Mouse (Mus musculus): ENCODE measurements around the gene Ap1m2. TPM values are rescaled to one million over a fixed set of nuclear protein-coding genes. Genes with fewer than 3 reads are reported as not detected.
"Not testable (repeated sequence)": the region's sequence is repeated elsewhere in the genome, so short reads cannot be mapped to it uniquely, and the experiment has no call there.

The Ap1m2 gene
- polyA plus RNA-seq, 1 experiment from 2014 or later, result 16.3 TPM

DNA sequence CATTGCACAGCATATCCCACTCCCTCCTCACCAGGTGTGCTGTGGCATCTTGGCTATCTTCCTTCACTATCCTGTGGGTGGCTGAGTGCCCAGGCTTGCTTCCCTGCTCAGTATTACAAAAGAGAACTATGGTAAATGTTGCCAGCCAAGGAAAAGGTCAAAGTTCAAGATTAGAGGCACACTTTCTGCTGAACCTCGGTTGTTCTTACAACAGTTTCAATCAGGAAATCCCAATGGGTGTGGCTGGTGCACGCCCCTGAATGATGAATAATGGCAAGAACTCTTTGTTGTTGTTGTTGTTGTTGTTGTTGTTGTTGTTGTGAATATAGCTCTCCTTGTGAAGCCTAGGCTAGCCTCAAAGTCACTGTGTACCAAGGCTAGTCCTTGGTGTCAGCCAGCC lies 50.3 kb downstream of the Ap1m2 start:
- Histone ChIP-seq H3K9me3 (replicated peaks; ENCODE audit: control insufficient read depth, low read length) (no peaks in the 10 kb centered on the region), H3K36me3 (replicated peaks; ENCODE audit: control insufficient read depth, insufficient read depth, low read depth, low read length) (no peaks in the 10 kb centered on the region), H3K27me3 (ENCODE audit: control insufficient read depth, insufficient read depth, low read length) (no peaks in the 10 kb centered on the region), H3K4me2 (ENCODE audit: low read depth, low read length) (no peak overlapping the region), H3K4me3 (ENCODE audit: low read depth, low read length) (no peak overlapping the region), H3K4me1 (ENCODE audit: control insufficient read depth, insufficient read depth, low read length) (no peaks in the 10 kb centered on the region; the same call in 1 of the 2 replicates), H3K27ac (replicated peaks; ENCODE audit: low read depth, low read length) (no peak overlapping the region), H3K9ac (replicated peaks; ENCODE audit: low read length) (no peak overlapping the region)
- ATAC-seq (replicated peaks; ENCODE audit: insufficient number of reproducible peaks, low FRiP score, low TSS enrichment, low read depth) (no peak), DNase-seq (ENCODE audit: low spot score) (no peak)
- 61% methylated on average over 2 of the region's 2 CpGs for WGBS

DNA sequence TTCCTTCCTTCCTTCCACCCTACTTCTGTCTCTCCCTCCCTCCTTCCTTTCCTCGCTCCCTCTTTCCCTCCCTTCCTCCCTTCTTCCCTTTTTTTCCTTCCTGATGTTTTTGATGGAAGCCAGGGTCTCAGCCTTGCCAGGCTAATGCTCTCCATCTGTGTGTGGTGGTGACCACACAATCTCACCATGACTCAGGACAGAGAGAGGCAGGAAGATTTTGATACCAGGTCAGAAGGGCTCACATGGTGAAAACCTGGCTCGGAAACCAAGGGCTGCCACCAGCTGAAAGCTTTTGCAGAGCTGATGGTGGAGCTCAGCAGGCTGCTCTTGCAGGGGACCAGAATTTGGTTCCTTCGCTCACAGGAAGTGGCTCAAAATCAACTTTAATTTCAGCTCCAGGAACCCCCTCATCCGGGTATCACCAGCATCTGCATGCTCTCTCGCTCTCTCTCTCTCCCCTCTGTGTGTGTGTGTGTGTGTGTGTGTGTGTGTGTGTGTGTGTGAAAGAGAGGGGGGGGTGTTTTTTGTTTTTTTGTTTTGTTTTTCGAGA lies 51.6 kb downstream of the Ap1m2 start:
- DNase-seq (ENCODE audit: low spot score), result no peak
- no peak for ATAC-seq (replicated peaks; ENCODE audit: insufficient number of reproducible peaks, low FRiP score, low TSS enrichment, low read depth)
- H3K9ac ChIP-seq (replicated peaks; ENCODE audit: low read length), result no peak overlapping the region
- no peak overlapping the region for H3K4me2 ChIP-seq (ENCODE audit: low read depth, low read length)
- 69% methylated on average over 6 of the region's 6 CpGs for WGBS
- H3K27me3 ChIP-seq (ENCODE audit: control insufficient read depth, insufficient read depth, low read length), result no peaks in the 10 kb centered on the region
- no peak overlapping the region for H3K27ac ChIP-seq (replicated peaks; ENCODE audit: low read depth, low read length)
- no peaks in the 10 kb centered on the region for H3K36me3 ChIP-seq (replicated peaks; ENCODE audit: control insufficient read depth, insufficient read depth, low read depth, low read length)
- H3K9me3 ChIP-seq (replicated peaks; ENCODE audit: control insufficient read depth, low read length), result no peaks in the 10 kb centered on the region
- no peaks in the 10 kb centered on the region; the same call in 1 of the 2 replicates for H3K4me1 ChIP-seq (ENCODE audit: control insufficient read depth, insufficient read depth, low read length)
- no peak overlapping the region for H3K4me3 ChIP-seq (ENCODE audit: low read depth, low read length)

DNA sequence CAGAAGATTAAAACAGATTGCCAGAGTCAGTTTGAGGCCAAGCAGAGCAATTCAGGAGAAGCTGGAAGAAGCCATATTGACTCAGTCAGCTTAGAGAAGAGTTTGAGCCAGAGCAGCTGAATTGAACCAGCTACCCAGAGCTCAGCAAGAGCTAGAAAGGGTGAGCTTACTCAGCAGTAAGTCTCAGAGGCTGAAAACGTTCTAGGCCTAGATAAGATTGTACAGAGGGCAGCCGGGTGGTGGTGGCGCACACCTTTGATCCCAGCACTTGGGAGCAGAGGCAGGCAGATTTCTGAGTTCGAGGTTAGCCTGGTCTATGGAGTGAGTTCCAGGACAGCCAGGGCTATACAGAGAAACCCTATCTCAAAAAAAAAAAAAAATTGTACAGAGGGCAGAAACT lies 55.8 kb downstream of the Ap1m2 start:
- H3K9me3 ChIP-seq (replicated peaks; ENCODE audit: control insufficient read depth, low read length); DNase-seq (ENCODE audit: low spot score); H3K27ac ChIP-seq (replicated peaks; ENCODE audit: low read depth, low read length); ATAC-seq (replicated peaks; ENCODE audit: insufficient number of reproducible peaks, low FRiP score, low TSS enrichment, low read depth); H3K4me3 ChIP-seq (ENCODE audit: low read depth, low read length); H3K27me3 ChIP-seq (ENCODE audit: control insufficient read depth, insufficient read depth, low read length); H3K4me1 ChIP-seq (ENCODE audit: control insufficient read depth, insufficient read depth, low read length); H3K36me3 ChIP-seq (replicated peaks; ENCODE audit: control insufficient read depth, insufficient read depth, low read depth, low read length); H3K9ac ChIP-seq (replicated peaks; ENCODE audit: low read length); H3K4me2 ChIP-seq (ENCODE audit: low read depth, low read length): not testable (repeated sequence)
- 76% methylated on average over 4 of the region's 4 CpGs for WGBS

DNA sequence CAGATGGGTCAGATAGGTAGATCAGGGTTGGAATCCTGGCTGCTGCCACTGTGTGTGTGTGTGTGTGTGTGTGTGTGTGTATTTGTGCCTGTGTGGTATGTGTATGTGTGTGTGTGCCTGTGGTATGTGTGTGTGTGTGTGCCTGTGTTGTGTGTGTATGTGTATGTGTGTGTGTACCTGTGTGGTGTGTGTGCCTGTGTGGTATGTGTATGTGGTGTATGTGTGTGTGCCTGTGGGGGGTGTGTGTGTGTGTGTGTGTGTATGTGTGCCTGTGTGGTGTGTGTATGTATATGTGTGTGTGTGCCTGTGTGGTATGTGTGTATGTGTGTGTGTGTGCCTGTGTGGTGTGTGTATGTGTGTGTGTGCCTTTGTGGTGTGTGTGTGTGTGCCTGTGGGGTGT lies 57.4 kb downstream of the Ap1m2 start:
- Histone ChIP-seq H3K4me3 (ENCODE audit: low read depth, low read length) (no peak overlapping the region), H3K9me3 (replicated peaks; ENCODE audit: control insufficient read depth, low read length) (no peaks in the 10 kb centered on the region), H3K36me3 (replicated peaks; ENCODE audit: control insufficient read depth, insufficient read depth, low read depth, low read length) (no peaks in the 10 kb centered on the region), H3K4me1 (ENCODE audit: control insufficient read depth, insufficient read depth, low read length) (no peaks in the 10 kb centered on the region), H3K9ac (replicated peaks; ENCODE audit: low read length) (no peak overlapping the region), H3K27ac (replicated peaks; ENCODE audit: low read depth, low read length) (no peak overlapping the region), H3K27me3 (ENCODE audit: control insufficient read depth, insufficient read depth, low read length) (peaks cover 10% of the 10 kb centered on the region), H3K4me2 (ENCODE audit: low read depth, low read length) (no peak overlapping the region)
- DNase-seq (ENCODE audit: low spot score) (no peak), ATAC-seq (replicated peaks; ENCODE audit: insufficient number of reproducible peaks, low FRiP score, low TSS enrichment, low read depth) (no peak)

DNA sequence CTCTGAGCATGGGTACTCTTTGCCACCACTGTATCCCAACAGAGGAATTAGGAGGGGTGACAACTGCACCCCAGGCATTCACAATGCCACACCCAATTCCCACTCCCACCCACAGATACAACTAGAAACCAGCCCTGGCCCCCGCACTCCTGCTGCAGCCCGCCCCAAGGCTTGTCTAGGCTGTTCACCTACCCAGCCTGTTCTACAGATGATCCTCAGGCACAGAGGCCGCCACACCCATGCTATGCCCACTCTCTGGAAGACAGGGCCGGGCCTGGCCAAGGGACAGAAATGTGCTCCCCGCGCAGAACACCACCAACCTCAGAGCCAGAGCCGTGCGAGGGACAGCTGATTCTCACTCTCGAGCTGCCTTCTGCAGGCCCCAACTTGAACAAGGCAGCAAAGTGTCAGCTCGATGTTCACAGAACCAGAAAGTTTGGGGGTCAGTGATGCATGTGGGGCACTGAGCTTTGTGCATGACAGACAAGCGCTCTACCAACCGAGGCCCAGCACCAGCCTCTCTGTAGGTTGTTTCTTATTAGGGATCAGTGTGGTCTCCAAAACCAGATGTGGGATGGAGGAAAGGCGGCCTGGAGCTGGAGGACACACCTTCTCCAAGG lies 60.9 kb downstream of the Ap1m2 start:
- no peak overlapping the region for H3K4me3 ChIP-seq (ENCODE audit: low read depth, low read length)
- peaks cover 3% of the 10 kb centered on the region; the same call in 1 of the 2 replicates for H3K4me1 ChIP-seq (ENCODE audit: control insufficient read depth, insufficient read depth, low read length)
- ATAC-seq (replicated peaks; ENCODE audit: insufficient number of reproducible peaks, low FRiP score, low TSS enrichment, low read depth) (no peak), DNase-seq (ENCODE audit: low spot score) (no peak)
- WGBS, result 67% methylated on average over 13 of the region's 13 CpGs
- no peaks in the 10 kb centered on the region for H3K9me3 ChIP-seq (replicated peaks; ENCODE audit: control insufficient read depth, low read length)
- H3K27me3 ChIP-seq (ENCODE audit: control insufficient read depth, insufficient read depth, low read length), result peaks cover 38% of the 10 kb centered on the region
- no peaks in the 10 kb centered on the region for H3K36me3 ChIP-seq (replicated peaks; ENCODE audit: control insufficient read depth, insufficient read depth, low read depth, low read length)
- H3K27ac ChIP-seq (replicated peaks; ENCODE audit: low read depth, low read length), result no peak overlapping the region
- H3K4me2 ChIP-seq (ENCODE audit: low read depth, low read length), result no peak overlapping the region
- H3K9ac ChIP-seq (replicated peaks; ENCODE audit: low read length), result no peak overlapping the region

DNA sequence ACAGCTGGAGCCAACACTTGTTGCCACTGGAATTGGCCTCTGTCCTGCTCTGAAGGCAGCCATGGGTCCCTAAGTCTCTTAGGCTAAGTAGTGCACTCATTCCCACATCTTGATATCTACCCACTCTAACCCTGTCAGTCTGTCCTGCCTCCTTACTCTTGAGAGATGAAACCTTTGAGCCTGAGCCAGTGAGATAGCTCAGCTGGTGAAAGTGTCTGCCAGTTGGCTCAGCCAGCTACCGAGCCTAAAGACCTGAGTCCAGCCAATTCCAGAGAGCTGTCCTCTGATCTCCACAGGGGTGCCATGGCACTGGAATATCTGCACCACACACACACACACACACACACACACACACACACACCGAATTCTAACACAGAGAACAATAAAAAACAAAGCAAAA lies 61.6 kb downstream of the Ap1m2 start:
- H3K27me3 ChIP-seq (ENCODE audit: control insufficient read depth, insufficient read depth, low read length), result peaks cover 45% of the 10 kb centered on the region
- peaks cover 3% of the 10 kb centered on the region; the same call in 1 of the 2 replicates for H3K4me1 ChIP-seq (ENCODE audit: control insufficient read depth, insufficient read depth, low read length)
- H3K36me3 ChIP-seq (replicated peaks; ENCODE audit: control insufficient read depth, insufficient read depth, low read depth, low read length), result no peaks in the 10 kb centered on the region
- H3K27ac ChIP-seq (replicated peaks; ENCODE audit: low read depth, low read length), result no peak overlapping the region
- H3K4me3 ChIP-seq (ENCODE audit: low read depth, low read length), result no peak overlapping the region
- DNase-seq (ENCODE audit: low spot score) (no peak), ATAC-seq (replicated peaks; ENCODE audit: insufficient number of reproducible peaks, low FRiP score, low TSS enrichment, low read depth) (no peak)
- H3K9ac ChIP-seq (replicated peaks; ENCODE audit: low read length), result no peak overlapping the region
- WGBS, result 56% methylated on average over 2 of the region's 2 CpGs
- no peaks in the 10 kb centered on the region for H3K9me3 ChIP-seq (replicated peaks; ENCODE audit: control insufficient read depth, low read length)
- H3K4me2 ChIP-seq (ENCODE audit: low read depth, low read length), result no peak overlapping the region

DNA sequence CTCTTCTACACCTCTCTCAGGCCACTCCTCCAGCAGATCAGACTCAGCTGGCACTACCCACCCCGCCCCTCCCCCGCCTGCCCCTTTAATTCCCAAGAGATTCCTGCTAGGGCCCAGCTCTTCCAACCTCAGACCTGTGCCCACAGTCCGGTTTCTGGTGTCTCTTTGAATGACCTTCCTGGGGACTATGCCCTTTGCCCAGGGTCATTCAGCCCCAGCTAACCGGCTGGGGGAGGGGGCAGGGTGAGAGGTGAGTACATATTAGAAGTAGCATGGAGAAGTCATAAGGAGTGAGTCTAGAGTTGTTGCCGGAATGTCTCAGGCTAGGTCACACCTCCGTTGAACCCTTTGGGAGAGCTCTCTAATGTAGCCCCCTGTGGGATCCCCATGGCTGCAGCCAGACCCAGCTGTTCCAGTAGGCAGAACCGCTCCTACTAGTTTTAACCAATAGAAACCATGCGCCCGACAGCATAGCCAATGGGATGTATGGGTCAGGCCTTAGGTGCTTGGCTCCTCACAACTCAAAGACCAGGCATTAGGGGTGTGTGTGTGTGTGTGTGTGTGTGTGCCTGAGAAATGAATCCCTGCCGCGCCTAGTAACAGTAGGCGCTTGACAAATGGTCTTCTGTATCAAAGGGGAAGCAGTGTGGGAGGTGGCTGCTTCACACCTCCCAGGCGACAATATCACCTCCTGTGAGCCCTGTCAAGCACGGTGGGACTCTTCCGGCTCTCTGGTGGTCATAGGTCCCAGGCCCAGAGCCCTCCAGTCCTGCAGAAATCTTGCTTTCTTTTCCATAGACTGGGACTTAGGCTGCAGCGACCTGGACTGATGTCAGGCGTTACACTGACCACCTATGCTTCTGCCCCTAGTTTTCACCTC lies 62.3 kb downstream of the Ap1m2 start:
- H3K4me3 ChIP-seq (ENCODE audit: low read depth, low read length), result no peak overlapping the region
- peaks cover 51% of the 10 kb centered on the region for H3K27me3 ChIP-seq (ENCODE audit: control insufficient read depth, insufficient read depth, low read length)
- no peak for ATAC-seq (replicated peaks; ENCODE audit: insufficient number of reproducible peaks, low FRiP score, low TSS enrichment, low read depth)

DNA sequence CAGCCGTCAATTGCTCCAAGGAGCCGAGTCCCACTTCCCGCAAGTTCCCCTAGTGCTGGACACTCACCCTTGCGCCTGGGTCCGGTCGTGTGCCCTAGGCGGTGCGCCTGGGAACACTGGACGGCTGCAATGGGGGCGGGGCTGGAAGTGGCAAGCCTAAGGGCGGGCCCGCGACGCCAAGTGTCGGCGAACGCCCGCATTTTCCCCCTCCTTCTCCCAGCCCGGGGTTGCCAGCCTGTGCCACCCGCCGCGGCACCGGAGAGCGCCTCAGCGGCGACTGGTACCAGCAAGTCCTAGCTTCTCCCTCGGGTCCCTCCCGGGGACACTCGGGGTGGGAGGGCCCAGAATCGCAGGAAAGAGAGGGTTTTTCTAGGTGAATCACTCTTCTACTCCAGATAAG lies 63.8 kb downstream of the Ap1m2 start, which contains the start of gene S1pr5:
Gene S1pr5 (minus strand): TSS at position 118 of the 400 bp plus-strand sequence.
- 1% methylated on average over 29 of the region's 30 CpGs for WGBS
- H3K4me3 ChIP-seq (ENCODE audit: low read depth, low read length), result peak within 1 kb of the TSS; percentile 17; the same call in 1 of the 2 replicates
- peaks cover 9% of the 10 kb centered on the region; the same call in 1 of the 2 replicates for H3K4me1 ChIP-seq (ENCODE audit: control insufficient read depth, insufficient read depth, low read length)
- no peaks in the 10 kb centered on the region for H3K9me3 ChIP-seq (replicated peaks; ENCODE audit: control insufficient read depth, low read length)
- peak within 1 kb of the TSS; percentile 30 for H3K4me2 ChIP-seq (ENCODE audit: low read depth, low read length)
- ATAC-seq (replicated peaks; ENCODE audit: insufficient number of reproducible peaks, low FRiP score, low TSS enrichment, low read depth) (no peak), DNase-seq (ENCODE audit: low spot score) (no peak)
- H3K9ac ChIP-seq (replicated peaks; ENCODE audit: low read length), result peak within 1 kb of the TSS; percentile 32
- H3K27ac ChIP-seq (replicated peaks; ENCODE audit: low read depth, low read length), result no peak within 1 kb of the TSS
- H3K27me3 ChIP-seq (ENCODE audit: control insufficient read depth, insufficient read depth, low read length), result peaks cover 67% of the 10 kb centered on the region
- H3K36me3 ChIP-seq (replicated peaks; ENCODE audit: control insufficient read depth, insufficient read depth, low read depth, low read length), result no peaks in the 10 kb centered on the region

More for the DNA sequence above, 62.3 kb downstream of the Ap1m2 start:
- WGBS, result 38% methylated on average over 17 of the region's 17 CpGs
- no peaks in the 10 kb centered on the region for H3K9me3 ChIP-seq (replicated peaks; ENCODE audit: control insufficient read depth, low read length)
- no peaks in the 10 kb centered on the region for H3K36me3 ChIP-seq (replicated peaks; ENCODE audit: control insufficient read depth, insufficient read depth, low read depth, low read length)
- no peak overlapping the region for H3K9ac ChIP-seq (replicated peaks; ENCODE audit: low read length)
- no peak overlapping the region for H3K27ac ChIP-seq (replicated peaks; ENCODE audit: low read depth, low read length)
- H3K4me1 ChIP-seq (ENCODE audit: control insufficient read depth, insufficient read depth, low read length), result peaks cover 3% of the 10 kb centered on the region; the same call in 1 of the 2 replicates
- DNase-seq (ENCODE audit: low spot score), result no peak
- H3K4me2 ChIP-seq (ENCODE audit: low read depth, low read length), result no peak overlapping the region

Measured in embryonic facial prominence, embryonic 11.5 days (tissue).